ENCODE assay signal across 11 mouse cellular contexts in genomic region chr13:99071821-99072414, GRCm38 (mm10).
DNase-seq lines count a peak whose midpoint lies in the region; ATAC-seq and TF ChIP-seq lines count a peak whose summit lies in the region.
"Had no signal": no experiment of that assay in that cellular context is flagged by ENCODE, and none has a peak within 500 bp of the region (broad histone marks: within the 10 kb centered on the region; RNA-seq: fewer than 3 reads in every experiment).

No protein-coding gene starts in this region.

- intact Hi-C loops in left cerebral cortex, postnatal 10 days (cut with DNase I), result loop anchor here (10.0 kb wide), 1 partner anchor 147 kb away; the partner anchor contains the start of gene Tnpo1

- H3K4me1 ChIP-seq in heart, embryonic 10.5 days, result peaks cover 11% of the 10 kb centered on the region
- H3K4me1 ChIP-seq in heart, embryonic 12.5 days (replicated peaks), result peaks cover 9% of the 10 kb centered on the region
- H3K4me1 ChIP-seq in kidney, postnatal 0 days (replicated peaks; ENCODE audit: insufficient read depth, low read length), result no peaks in the 10 kb centered on the region; the same call in 1 of the 2 replicates
- no peaks in the 10 kb centered on the region for H3K4me1 ChIP-seq in kidney, adult 2 months (ENCODE audit: control insufficient read depth, insufficient read depth, low read length)
- peaks cover 23% of the 10 kb centered on the region for H3K4me1 ChIP-seq in limb, embryonic 14.5 days (ENCODE audit: control insufficient read depth, insufficient read depth, low read length)

- no peak for TF ChIP-seq CTCF in kidney, postnatal 0 days (IDR thresholded peaks at IDR 0.05; ENCODE audit: low read depth)
- no peak for TF ChIP-seq CTCF in kidney, adult 2 months (conservative IDR thresholded peaks at IDR 0.05; ENCODE audit: insufficient read depth, insufficient read length, low read depth, low read length)

- H3K27ac ChIP-seq in heart, embryonic 10.5 days, result no peak overlapping the region
- no peak overlapping the region for H3K27ac ChIP-seq in heart, embryonic 12.5 days (ENCODE audit: poor library complexity, severe bottlenecking)
- peak overlapping the region; percentile 57 for H3K27ac ChIP-seq in kidney, postnatal 0 days
- no peak overlapping the region for H3K27ac ChIP-seq in kidney, adult 2 months (ENCODE audit: insufficient read depth, low read depth, low read length)
- peak overlapping the region; percentile 43; the same call in 1 of the 2 replicates for H3K27ac ChIP-seq in limb, embryonic 14.5 days (replicated peaks; ENCODE audit: low read depth, low read length)

- H3K4me3 ChIP-seq in heart, embryonic 10.5 days, result no peak overlapping the region
- H3K4me3 ChIP-seq in heart, embryonic 12.5 days, result no peak overlapping the region
- H3K4me3 ChIP-seq in kidney, postnatal 0 days (replicated peaks; ENCODE audit: low read depth, low read length), result no peak overlapping the region
- H3K4me3 ChIP-seq in kidney, adult 2 months (ENCODE audit: insufficient read depth, low read depth, low read length), result no peak overlapping the region
- no peak overlapping the region for H3K4me3 ChIP-seq in limb, embryonic 14.5 days (replicated peaks; ENCODE audit: low read length)

- ATAC-seq in heart, embryonic 12.5 days (ENCODE audit: insufficient number of reproducible peaks, low FRiP score), result no peak
- ATAC-seq in kidney, postnatal 0 days (replicated peaks; ENCODE audit: low FRiP score, low read depth), result no peak
- peak; percentile 76 for ATAC-seq in limb, embryonic 14.5 days (ENCODE audit: low FRiP score, low read depth)

- H3K9ac ChIP-seq in heart, embryonic 12.5 days, result no peak overlapping the region
- no peak overlapping the region for H3K9ac ChIP-seq in kidney, postnatal 0 days (ENCODE audit: low read depth, low read length)
- no peak overlapping the region for H3K9ac ChIP-seq in limb, embryonic 14.5 days (ENCODE audit: low read depth, low read length, severe bottlenecking)

- H3K27me3 ChIP-seq in heart, embryonic 10.5 days (ENCODE audit: insufficient read depth, poor library complexity, severe bottlenecking), result no peaks in the 10 kb centered on the region; the same call in 1 of the 2 replicates
- no peaks in the 10 kb centered on the region for H3K27me3 ChIP-seq in heart, embryonic 12.5 days (replicated peaks)
- H3K27me3 ChIP-seq in kidney, postnatal 0 days (ENCODE audit: insufficient read depth, low read length), result no peaks in the 10 kb centered on the region
- no peaks in the 10 kb centered on the region for H3K27me3 ChIP-seq in kidney, adult 2 months (replicated peaks; ENCODE audit: control insufficient read depth, insufficient read depth, low read length)
- H3K27me3 ChIP-seq in limb, embryonic 14.5 days (ENCODE audit: control insufficient read depth, insufficient read depth, low read length), result no peaks in the 10 kb centered on the region

- no peaks in the 10 kb centered on the region for H3K9me3 ChIP-seq in heart, embryonic 10.5 days
- H3K9me3 ChIP-seq in heart, embryonic 12.5 days (replicated peaks), result no peaks in the 10 kb centered on the region; the same call in 1 of the 2 replicates
- H3K9me3 ChIP-seq in kidney, postnatal 0 days (replicated peaks; ENCODE audit: low read length), result no peaks in the 10 kb centered on the region
- no peaks in the 10 kb centered on the region; the same call in 1 of the 2 replicates for H3K9me3 ChIP-seq in limb, embryonic 14.5 days (ENCODE audit: control insufficient read depth, low read length)

- WGBS in heart, embryonic 10.5 days, result 75% methylated on average over 8 of the region's 8 CpGs
- WGBS in heart, embryonic 12.5 days, result 64% methylated on average over 8 of the region's 8 CpGs
- 63% methylated on average over 8 of the region's 8 CpGs for WGBS in kidney, postnatal 0 days
- WGBS in kidney, adult 2 months, result 71% methylated on average over 8 of the region's 8 CpGs
- WGBS in limb, embryonic 14.5 days, result 45% methylated on average over 8 of the region's 8 CpGs

- no peak overlapping the region for H3K4me2 ChIP-seq in heart, embryonic 12.5 days
- no peak overlapping the region for H3K4me2 ChIP-seq in kidney, postnatal 0 days (ENCODE audit: low read length)
- H3K4me2 ChIP-seq in limb, embryonic 14.5 days (replicated peaks; ENCODE audit: low read depth, low read length, severe bottlenecking), result no peak overlapping the region

- TF ChIP-seq POLR2A in kidney, adult 2 months (IDR thresholded peaks at IDR 0.05; ENCODE audit: low read depth, low read length), result no peak
- no peak for TF ChIP-seq POLR2A in limb, embryonic 14.5 days (IDR thresholded peaks at IDR 0.05; ENCODE audit: borderline replicate concordance, extremely low read depth, insufficient read depth, insufficient read length)

- DNase-seq in heart, embryonic 10.5 days (ENCODE audit: low spot score), result peak; percentile 68
- no peak for DNase-seq in kidney, postnatal 0 days (ENCODE audit: low spot score)
- no peak for DNase-seq in kidney, adult 2 months
- DNase-seq in Muller cell, postnatal 12 days (ENCODE audit: inconsistent ontology term), result peak; percentile 75
- DNase-seq in limb, embryonic 14.5 days (ENCODE audit: low spot score), result peak; percentile 87
- DNase-seq in left cerebral cortex, postnatal 10 days (ENCODE audit: extremely low spot score in 1 of 2, low spot score in 2 of 2), result no peak
- no peak for DNase-seq in right cerebral cortex, postnatal 14 days
- DNase-seq: adrenal gland, postnatal 36 days; cerebellum, adult 18-20 months; thymus, adult 2 months had no signal

- H3K36me3 ChIP-seq in heart, embryonic 10.5 days, result no peaks in the 10 kb centered on the region
- H3K36me3 ChIP-seq in heart, embryonic 12.5 days, result no peaks in the 10 kb centered on the region
- no peaks in the 10 kb centered on the region for H3K36me3 ChIP-seq in kidney, postnatal 0 days (ENCODE audit: insufficient read depth, low read length)
- no peaks in the 10 kb centered on the region for H3K36me3 ChIP-seq in kidney, adult 2 months (ENCODE audit: control insufficient read depth, insufficient read depth, low read length)
- no peaks in the 10 kb centered on the region for H3K36me3 ChIP-seq in limb, embryonic 14.5 days (ENCODE audit: control insufficient read depth, insufficient read depth, low read length)

Comparison
In these comparisons a context has a peak if more than half of its experiments do, and no peak if none do; other contexts are left out.
1. H3K27ac ChIP-seq: peak in kidney, postnatal 0 days (single experiment) and limb, embryonic 14.5 days (single experiment); none in heart, embryonic 10.5 days (single experiment), heart, embryonic 12.5 days (single experiment) and kidney, adult 2 months (single experiment).
2. DNase-seq: peak in heart, embryonic 10.5 days (single experiment), Muller cell, postnatal 12 days (single experiment) and limb, embryonic 14.5 days (single experiment); none in kidney, postnatal 0 days (single experiment), kidney, adult 2 months (single experiment), left cerebral cortex, postnatal 10 days (0 of 2) and right cerebral cortex, postnatal 14 days (single experiment).